Mouse (Mus musculus): ENCODE results near the gene Zap70. TPM values are rescaled to one million over a fixed set of nuclear protein-coding genes. Genes with fewer than 3 reads are reported as not detected.
"Not testable (repeated sequence)": the region's sequence is repeated elsewhere in the genome, so short reads cannot be mapped to it uniquely, and the experiment has no call there.

The Zap70 gene
- polyA plus RNA-seq, 1 experiment from 2014 or later: 2.3 TPM

DNA sequence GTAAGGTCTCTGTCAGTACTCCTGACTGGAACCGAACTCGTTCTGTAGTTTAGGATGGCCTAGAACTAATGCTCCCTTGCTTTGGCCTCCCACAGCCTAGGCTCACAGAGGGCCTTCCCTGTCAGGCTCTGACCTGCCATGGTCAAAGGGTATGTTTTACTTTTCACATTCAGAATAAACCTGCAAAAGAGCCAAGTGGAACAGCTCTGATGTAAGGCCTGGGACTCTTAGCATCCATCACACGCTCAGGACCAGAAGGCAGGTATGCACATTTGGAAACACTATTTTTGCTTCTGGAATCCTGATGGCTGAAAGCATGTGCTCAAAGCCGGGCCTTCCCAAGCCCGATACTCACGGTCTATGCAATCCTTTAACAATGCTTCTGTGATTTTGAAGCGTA lies 50.2 kb downstream of the Zap70 start:
- Histone ChIP-seq H3K9me3 (ENCODE audit: control insufficient read depth, low read length) (no peaks in the 10 kb centered on the region), H3K4me3 (replicated peaks; ENCODE audit: low read length) (no peak overlapping the region), H3K36me3 (replicated peaks; ENCODE audit: control insufficient read depth, insufficient read depth) (peaks cover 97% of the 10 kb centered on the region), H3K27ac (no peak overlapping the region), H3K9ac (no peak overlapping the region), H3K4me2 (replicated peaks) (no peak overlapping the region), H3K27me3 (ENCODE audit: control insufficient read depth, insufficient read depth, low read length) (no peaks in the 10 kb centered on the region), H3K4me1 (replicated peaks; ENCODE audit: control insufficient read depth, insufficient read depth, low read length) (no peaks in the 10 kb centered on the region)
- 95% methylated on average over 7 of the region's 7 CpGs for whole genome bisulfite sequencing
- DNase-seq (ENCODE audit: low spot score) (no peak), ATAC-seq (ENCODE audit: low FRiP score) (no peak)

GRCm38 (mm10) chr1:36813415-36813814 lies 51.8 kb downstream of the Zap70 start:
- H3K4me3 ChIP-seq (replicated peaks; ENCODE audit: low read length): no peak overlapping the region
- no peak for DNase-seq (ENCODE audit: low spot score)
- no peak for ATAC-seq (ENCODE audit: low FRiP score)
- H3K9me3 ChIP-seq (ENCODE audit: control insufficient read depth, low read length): no peaks in the 10 kb centered on the region
- peaks cover 97% of the 10 kb centered on the region for H3K36me3 ChIP-seq (replicated peaks; ENCODE audit: control insufficient read depth, insufficient read depth)
- no peak overlapping the region for H3K27ac ChIP-seq
- no peaks in the 10 kb centered on the region for H3K27me3 ChIP-seq (ENCODE audit: control insufficient read depth, insufficient read depth, low read length)
- no peaks in the 10 kb centered on the region for H3K4me1 ChIP-seq (replicated peaks; ENCODE audit: control insufficient read depth, insufficient read depth, low read length)
- H3K4me2 ChIP-seq (replicated peaks): no peak overlapping the region
- 93% methylated on average over 7 of the region's 7 CpGs for WGBS
- H3K9ac ChIP-seq: no peak overlapping the region

DNA sequence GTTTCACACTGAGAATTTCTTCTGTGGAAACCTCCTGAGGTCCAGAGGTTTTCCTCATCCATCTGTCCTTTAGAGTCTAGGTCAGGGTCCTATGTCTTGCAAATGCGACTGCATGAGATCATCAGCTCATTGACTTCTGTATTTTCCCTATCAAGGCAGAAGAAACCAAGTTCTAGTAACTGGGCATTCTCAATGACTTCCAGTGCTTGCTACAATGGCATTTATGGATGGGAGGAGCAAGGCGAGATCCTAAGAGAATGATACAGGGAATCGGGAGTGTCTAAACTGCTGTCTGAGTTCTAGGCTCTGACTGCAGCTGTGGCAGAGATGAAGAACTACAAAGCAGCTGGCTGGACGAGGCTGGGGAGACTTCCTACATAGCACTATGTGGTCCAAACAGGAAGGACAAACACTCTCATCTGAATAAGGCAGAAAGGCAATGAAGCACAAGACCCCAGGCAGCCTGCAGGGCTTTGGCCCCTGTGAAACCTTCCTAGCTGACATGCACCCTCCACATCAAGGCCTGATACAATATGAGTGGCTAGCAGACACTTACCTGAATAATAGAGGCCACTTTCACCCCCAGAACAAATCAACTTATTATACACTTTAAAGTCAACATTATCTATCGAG lies 52.8 kb downstream of the Zap70 start:
- no peak overlapping the region for H3K4me3 ChIP-seq (replicated peaks; ENCODE audit: low read length)
- H3K4me2 ChIP-seq (replicated peaks): no peak overlapping the region
- DNase-seq (ENCODE audit: low spot score) (no peak), ATAC-seq (ENCODE audit: low FRiP score) (no peak)
- H3K36me3 ChIP-seq (replicated peaks; ENCODE audit: control insufficient read depth, insufficient read depth): peaks cover 97% of the 10 kb centered on the region
- H3K9me3 ChIP-seq (ENCODE audit: control insufficient read depth, low read length): no peaks in the 10 kb centered on the region
- H3K27me3 ChIP-seq (ENCODE audit: control insufficient read depth, insufficient read depth, low read length): no peaks in the 10 kb centered on the region
- H3K9ac ChIP-seq: no peak overlapping the region
- H3K4me1 ChIP-seq (replicated peaks; ENCODE audit: control insufficient read depth, insufficient read depth, low read length): no peaks in the 10 kb centered on the region
- no peak overlapping the region for H3K27ac ChIP-seq
- WGBS: 88% methylated on average over 5 of the region's 5 CpGs

DNA sequence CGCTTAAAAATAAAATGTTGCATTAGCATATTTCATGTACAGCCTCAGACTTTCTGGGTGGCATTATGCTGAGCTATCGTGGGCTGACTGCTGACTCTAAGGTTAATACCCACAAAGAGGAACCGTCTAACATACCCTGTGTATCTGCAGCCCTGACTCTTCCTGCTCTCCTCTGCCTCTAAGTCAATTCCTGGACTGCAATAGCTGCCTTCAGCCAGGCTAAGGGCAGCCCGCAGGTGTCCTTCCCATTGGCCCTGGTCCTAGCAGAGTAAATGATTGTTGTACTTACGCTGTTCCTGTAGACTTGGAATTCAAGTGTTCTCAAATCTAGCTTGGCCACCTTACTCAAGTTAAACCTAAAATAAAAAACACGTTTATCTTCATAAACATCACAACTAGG lies 53.6 kb downstream of the Zap70 start:
- no peaks in the 10 kb centered on the region for H3K4me1 ChIP-seq (replicated peaks; ENCODE audit: control insufficient read depth, insufficient read depth, low read length)
- no peaks in the 10 kb centered on the region for H3K27me3 ChIP-seq (ENCODE audit: control insufficient read depth, insufficient read depth, low read length)
- no peak overlapping the region for H3K4me3 ChIP-seq (replicated peaks; ENCODE audit: low read length)
- DNase-seq (ENCODE audit: low spot score): no peak
- ATAC-seq (ENCODE audit: low FRiP score): no peak
- H3K27ac ChIP-seq: no peak overlapping the region
- no peak overlapping the region for H3K4me2 ChIP-seq (replicated peaks)
- no peaks in the 10 kb centered on the region for H3K9me3 ChIP-seq (ENCODE audit: control insufficient read depth, low read length)
- H3K9ac ChIP-seq: no peak overlapping the region
- WGBS: 92% methylated on average over 6 of the region's 6 CpGs
- peaks cover 96% of the 10 kb centered on the region for H3K36me3 ChIP-seq (replicated peaks; ENCODE audit: control insufficient read depth, insufficient read depth)

GRCm38 (mm10) chr1:36821918-36822317 lies 60.3 kb downstream of the Zap70 start:
- not testable (repeated sequence) for H3K27ac ChIP-seq; H3K4me3 ChIP-seq (replicated peaks; ENCODE audit: low read length); DNase-seq (ENCODE audit: low spot score); H3K4me1 ChIP-seq (replicated peaks; ENCODE audit: control insufficient read depth, insufficient read depth, low read length); ATAC-seq (ENCODE audit: low FRiP score); H3K9ac ChIP-seq; H3K4me2 ChIP-seq (replicated peaks); H3K9me3 ChIP-seq (ENCODE audit: control insufficient read depth, low read length); H3K27me3 ChIP-seq (ENCODE audit: control insufficient read depth, insufficient read depth, low read length)
- peaks cover 93% of the 10 kb centered on the region for H3K36me3 ChIP-seq (replicated peaks; ENCODE audit: control insufficient read depth, insufficient read depth)
- WGBS: 90% methylated on average over 4 of the region's 4 CpGs

DNA sequence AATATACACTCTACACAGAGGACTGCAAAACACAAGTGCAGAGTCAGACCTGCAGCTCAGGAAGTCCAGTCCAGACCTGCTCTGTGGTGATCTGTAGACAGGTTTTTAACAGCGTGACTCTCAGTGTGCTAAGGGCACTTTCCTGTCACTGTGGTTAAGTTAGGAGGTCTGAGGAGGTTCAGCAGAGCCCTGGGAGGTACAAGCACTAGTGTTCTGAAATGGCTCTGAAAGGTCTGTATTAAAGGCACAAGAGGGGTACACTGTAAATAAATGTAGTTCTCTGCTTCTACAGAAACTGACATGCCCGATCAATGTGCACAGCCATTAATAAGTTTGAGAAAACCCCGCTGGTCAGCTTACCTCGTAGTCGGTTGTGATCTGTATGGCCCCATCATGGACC lies 62.8 kb downstream of the Zap70 start:
- H3K27me3 ChIP-seq (ENCODE audit: control insufficient read depth, insufficient read depth, low read length): no peaks in the 10 kb centered on the region
- no peak overlapping the region for H3K4me2 ChIP-seq (replicated peaks)
- H3K36me3 ChIP-seq (replicated peaks; ENCODE audit: control insufficient read depth, insufficient read depth): peaks cover 76% of the 10 kb centered on the region
- ATAC-seq (ENCODE audit: low FRiP score) (no peak), DNase-seq (ENCODE audit: low spot score) (no peak)
- H3K9me3 ChIP-seq (ENCODE audit: control insufficient read depth, low read length): no peaks in the 10 kb centered on the region
- WGBS: 97% methylated on average over 5 of the region's 5 CpGs
- H3K27ac ChIP-seq: no peak overlapping the region
- H3K9ac ChIP-seq: no peak overlapping the region
- no peaks in the 10 kb centered on the region for H3K4me1 ChIP-seq (replicated peaks; ENCODE audit: control insufficient read depth, insufficient read depth, low read length)
- H3K4me3 ChIP-seq (replicated peaks; ENCODE audit: low read length): no peak overlapping the region

GRCm38 (mm10) chr1:36830913-36831866 lies 69.6 kb downstream of the Zap70 start:
- no peak for DNase-seq (ENCODE audit: low spot score)
- H3K4me3 ChIP-seq (replicated peaks; ENCODE audit: low read length): no peak overlapping the region

More at GRCm38 (mm10) chr1:36830913-36831866, 69.6 kb downstream of the Zap70 start:
- no peak overlapping the region; the same call in 1 of the 2 replicates for H3K27ac ChIP-seq
- no peak overlapping the region for H3K4me2 ChIP-seq (replicated peaks)
- H3K9ac ChIP-seq: no peak overlapping the region
- no peak for ATAC-seq (ENCODE audit: low FRiP score)
- peaks cover 56% of the 10 kb centered on the region for H3K36me3 ChIP-seq (replicated peaks; ENCODE audit: control insufficient read depth, insufficient read depth)
- no peaks in the 10 kb centered on the region for H3K4me1 ChIP-seq (replicated peaks; ENCODE audit: control insufficient read depth, insufficient read depth, low read length)
- H3K27me3 ChIP-seq (ENCODE audit: control insufficient read depth, insufficient read depth, low read length): no peaks in the 10 kb centered on the region
- 60% methylated on average over 14 of the region's 14 CpGs for WGBS
- H3K9me3 ChIP-seq (ENCODE audit: control insufficient read depth, low read length): no peaks in the 10 kb centered on the region

Other genes with a start within 250 kb of the Zap70 start
- 6.1 and 6.8 TPM in 2 replicates for gene Cnnm3, start 249.9 kb upstream of the Zap70 start, polyA plus RNA-seq (2014; fragmentation: Nextera tagmentation; extraction: Ambion mirVana)
- 6.9 and 10.6 TPM in 2 replicates for gene Ankrd23, start 224.9 kb upstream of the Zap70 start, polyA plus RNA-seq (2014; fragmentation: Nextera tagmentation; extraction: Ambion mirVana)
- gene Gm42417, start 222.4 kb upstream of the Zap70 start, polyA plus RNA-seq (2014; fragmentation: Nextera tagmentation; extraction: Ambion mirVana): 0.23 and 1.1 TPM in 2 replicates
- gene Ankrd39, start 214.4 kb upstream of the Zap70 start, polyA plus RNA-seq (2014; fragmentation: Nextera tagmentation; extraction: Ambion mirVana): 23.9 and 26.9 TPM in 2 replicates
- gene Sema4c, start 203.4 kb upstream of the Zap70 start, polyA plus RNA-seq (2014; fragmentation: Nextera tagmentation; extraction: Ambion mirVana): 3.1 and 3.8 TPM in 2 replicates
- gene Fam178b, start 78.6 kb upstream of the Zap70 start, polyA plus RNA-seq (2014; fragmentation: Nextera tagmentation; extraction: Ambion mirVana): not detected in 2 replicates
- gene Cox5b, start 70.3 kb upstream of the Zap70 start, polyA plus RNA-seq (2014; fragmentation: Nextera tagmentation; extraction: Ambion mirVana): 772 and 811 TPM in 2 replicates
- gene 4933424G06Rik, start 51.6 kb upstream of the Zap70 start, polyA plus RNA-seq (2014; fragmentation: Nextera tagmentation; extraction: Ambion mirVana): 0.48 and 0.54 TPM in 2 replicates
- gene Actr1b, start 47.4 kb upstream of the Zap70 start, polyA plus RNA-seq (2014; fragmentation: Nextera tagmentation; extraction: Ambion mirVana): 95.0 and 97.4 TPM in 2 replicates
- 21.7 and 22.2 TPM in 2 replicates for gene Tmem131, start 181.9 kb downstream of the Zap70 start, polyA plus RNA-seq (2014; fragmentation: Nextera tagmentation; extraction: Ambion mirVana)

Data from hindbrain, embryonic 14.5 days (tissue).